Mouse (Mus musculus) MN1 (cell line): ENCODE measurements around the gene Zdhhc1.

Source experiments
- DNase-seq: peaks from one replicate; pipeline ENCODE4 v3.0.0-alpha.2; 2016; ENCODE audit warnings: low spot score

The Zdhhc1 gene

DNA sequence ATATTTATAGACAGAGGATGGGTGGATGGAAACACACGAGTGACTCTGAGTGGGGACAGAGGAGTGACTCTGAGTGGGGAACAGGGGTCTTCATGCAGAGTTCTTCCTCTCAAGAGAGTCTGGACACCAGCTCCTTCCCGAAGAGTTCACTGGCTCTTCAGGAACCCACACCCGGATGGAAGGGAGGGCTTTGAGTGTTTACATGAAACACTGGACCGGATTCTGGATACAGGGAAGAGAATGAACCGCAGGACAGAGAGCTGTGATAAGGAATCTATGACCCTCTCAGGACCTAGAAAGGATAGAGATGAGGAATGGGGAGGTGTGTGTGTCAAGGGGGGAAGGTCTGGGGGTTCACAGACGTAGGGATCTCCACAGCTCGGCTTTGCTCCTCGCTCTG lies 20.6 kb upstream of the Zdhhc1 start:
- no peak for DNase-seq

DNA sequence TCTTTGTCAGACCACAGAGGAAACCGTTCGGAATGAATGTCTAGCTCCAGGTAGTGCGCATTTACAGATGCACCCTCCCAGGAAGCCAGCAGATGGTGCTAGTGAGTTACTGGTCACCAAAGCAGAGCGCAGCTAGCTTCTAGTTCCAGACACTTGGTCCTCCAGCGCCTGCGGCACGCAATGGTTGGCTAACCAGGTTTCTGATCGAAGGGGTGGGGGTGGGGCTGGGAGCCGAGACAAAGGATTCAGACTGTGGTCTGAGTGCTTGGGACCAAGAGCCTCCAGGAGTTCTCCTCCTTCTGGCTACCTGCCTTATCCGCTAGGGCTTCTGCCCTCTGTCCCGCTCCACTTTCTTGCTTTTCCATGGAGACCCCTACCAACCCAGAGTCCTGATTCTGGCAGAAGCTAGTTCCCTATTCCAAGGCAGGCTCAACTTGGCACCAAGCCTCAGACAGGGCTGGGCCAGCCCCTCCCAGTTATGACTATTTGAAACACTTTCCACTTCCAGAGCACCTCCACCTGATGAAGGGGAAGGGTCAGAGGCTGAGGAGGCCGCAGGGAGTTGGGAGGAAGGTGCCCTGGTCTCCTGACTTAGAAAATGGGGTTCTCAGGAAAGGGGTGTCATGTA lies 19.4 kb upstream of the Zdhhc1 start:
- DNase-seq: peak; percentile 89

DNA sequence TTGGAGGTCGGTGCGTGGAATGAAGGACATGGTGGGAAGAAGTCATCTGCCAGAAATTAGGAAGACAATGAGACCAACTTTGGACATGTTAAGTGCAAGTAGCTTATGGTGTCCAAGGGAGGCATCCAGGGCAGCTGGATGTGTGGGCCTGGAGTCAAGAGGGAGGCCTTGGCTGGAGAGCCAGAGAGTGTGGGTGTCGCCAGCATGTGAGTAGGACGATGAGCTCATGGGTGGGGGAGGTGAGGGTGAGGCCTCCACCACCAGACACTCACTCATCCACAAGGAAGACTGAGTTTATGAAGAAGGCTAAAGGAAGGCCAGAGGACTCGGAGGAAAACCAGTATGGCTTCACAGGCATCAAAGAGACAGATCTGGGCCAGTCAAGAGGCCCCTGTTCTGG lies 18.0 kb upstream of the Zdhhc1 start:
- peak; percentile 57 for DNase-seq

DNA sequence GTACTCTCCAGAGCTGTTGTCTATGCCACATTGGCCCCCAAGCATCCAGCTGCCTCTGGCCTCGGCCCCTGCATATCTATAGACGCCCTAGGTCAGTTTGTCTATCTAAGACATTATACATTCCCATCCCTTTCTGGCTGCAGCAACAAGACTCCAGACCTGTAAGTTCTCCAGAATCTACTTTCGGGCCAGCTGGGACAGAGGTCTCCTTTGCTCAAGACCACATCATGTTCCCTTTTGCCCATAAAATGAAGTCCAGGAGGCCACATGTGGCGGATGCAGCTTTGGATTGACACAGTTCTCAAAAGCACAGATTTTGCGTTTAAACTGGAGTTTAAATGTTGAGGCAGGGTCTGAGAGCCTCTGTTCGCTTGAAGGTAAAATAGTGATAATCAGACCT lies 17.5 kb upstream of the Zdhhc1 start:
- no peak for DNase-seq

DNA sequence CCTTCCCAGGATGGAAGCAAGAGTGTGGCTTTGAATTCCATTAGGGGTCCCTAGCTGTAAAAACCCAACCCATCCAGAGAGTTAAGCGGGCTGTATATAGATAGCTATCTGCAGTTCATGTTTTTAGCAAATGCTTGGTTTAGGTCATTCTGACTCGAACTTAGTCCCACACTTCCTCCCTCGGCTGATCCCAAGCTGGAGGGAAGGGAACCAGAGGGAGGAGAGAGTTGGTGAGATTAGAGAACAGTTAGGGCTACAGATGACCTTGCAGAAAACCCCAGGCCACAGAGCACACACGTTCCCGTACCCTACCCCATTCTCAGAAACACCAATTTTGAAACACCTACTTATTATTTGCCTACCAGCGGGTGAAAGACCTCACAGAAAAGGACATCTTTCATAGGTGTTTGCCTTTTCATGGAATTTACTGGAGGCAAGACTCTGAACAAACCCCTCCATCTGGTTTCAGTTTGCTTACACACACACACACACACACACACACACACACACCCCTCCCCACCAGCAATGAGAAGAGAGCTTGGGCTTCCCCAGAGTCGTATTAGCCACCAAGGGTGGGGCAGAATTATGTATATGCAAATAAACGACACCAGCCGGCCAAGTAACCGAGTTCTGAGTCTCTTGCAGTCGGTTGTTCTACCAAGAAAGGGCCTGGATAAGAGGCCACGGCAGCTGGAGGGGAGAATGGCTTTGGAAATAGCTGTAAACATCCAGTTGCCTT lies 13.5 kb upstream of the Zdhhc1 start:
- no peak for DNase-seq

DNA sequence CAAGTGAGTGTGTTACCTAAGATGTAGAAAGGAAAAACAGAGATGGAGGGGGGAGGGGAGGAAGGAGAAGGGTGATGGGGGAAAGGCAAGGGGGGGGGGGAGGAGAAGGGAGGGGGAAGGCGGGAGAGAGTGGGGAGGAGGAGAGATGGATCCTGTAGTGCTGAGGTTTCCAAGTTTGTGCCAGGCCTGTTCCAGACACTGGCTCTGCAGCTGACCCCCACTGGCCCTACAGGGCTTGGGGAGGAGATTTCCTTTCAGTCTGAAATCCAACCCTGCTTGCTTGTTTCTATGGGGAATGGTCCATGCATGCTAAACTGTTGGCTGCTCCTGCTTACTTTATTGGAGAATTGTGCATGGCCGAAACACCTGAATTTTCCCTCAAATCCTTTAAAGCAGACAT lies 12.1 kb upstream of the Zdhhc1 start:
- no peak for DNase-seq

DNA sequence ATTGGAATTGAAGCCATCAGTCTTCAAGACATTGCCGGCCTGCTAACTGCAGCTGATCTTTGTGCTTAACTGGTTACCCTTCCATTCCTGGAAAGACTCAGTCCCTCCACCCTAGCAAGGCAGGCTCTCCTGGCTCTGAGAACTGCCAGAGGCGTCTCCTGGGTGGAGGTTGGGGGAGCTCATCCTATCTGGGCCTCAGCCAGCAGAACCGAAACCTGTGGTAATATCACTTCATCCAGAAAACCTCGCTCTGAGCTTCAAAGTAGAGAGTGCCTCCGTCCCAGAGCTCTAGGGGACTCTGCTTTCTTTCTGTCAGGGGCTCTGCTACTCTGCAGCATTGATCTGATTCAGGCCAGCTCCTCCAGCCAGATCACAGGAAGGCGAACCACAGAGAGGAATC lies 10.3 kb upstream of the Zdhhc1 start:
- DNase-seq: no peak

DNA sequence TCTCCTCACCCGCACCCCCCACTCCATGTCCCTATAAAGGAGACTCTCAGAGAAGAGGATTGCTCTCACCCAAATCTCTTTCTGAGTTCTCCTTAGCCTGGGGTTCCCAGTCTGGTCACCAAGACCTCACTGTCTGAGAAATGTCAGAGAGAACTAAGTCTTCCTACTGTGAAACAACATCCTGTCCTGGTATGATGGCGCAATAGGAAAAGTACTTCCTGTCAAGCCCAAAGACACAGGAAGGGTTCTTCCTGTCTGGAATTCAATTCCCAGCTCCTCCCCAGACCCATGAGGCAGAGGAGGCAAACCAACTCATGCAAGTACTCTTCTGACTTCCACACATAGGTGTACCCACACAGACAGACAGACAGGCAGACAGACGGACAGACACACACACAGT lies 7.9 kb upstream of the Zdhhc1 start:
- no peak for DNase-seq

DNA sequence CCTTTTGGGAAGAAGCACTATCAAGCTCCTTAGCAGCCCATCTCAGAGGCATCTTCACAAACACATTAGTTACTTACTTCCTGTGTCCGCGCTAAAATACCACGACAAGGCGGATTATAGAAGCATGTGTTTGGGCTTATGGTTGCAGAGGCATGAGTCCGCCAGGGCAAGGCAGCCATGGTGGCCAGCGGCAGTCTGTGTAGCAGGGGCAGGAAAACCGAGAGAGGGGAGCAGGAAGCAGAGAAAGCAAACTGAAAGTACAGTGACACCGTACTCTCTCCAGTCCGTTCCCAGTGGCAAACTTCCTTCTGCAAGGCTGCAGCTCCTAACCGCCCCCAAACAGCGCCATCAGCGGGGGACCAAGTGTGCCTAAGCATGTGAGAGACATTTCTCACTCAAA lies 3.1 kb upstream of the Zdhhc1 start:
- DNase-seq: no peak

DNA sequence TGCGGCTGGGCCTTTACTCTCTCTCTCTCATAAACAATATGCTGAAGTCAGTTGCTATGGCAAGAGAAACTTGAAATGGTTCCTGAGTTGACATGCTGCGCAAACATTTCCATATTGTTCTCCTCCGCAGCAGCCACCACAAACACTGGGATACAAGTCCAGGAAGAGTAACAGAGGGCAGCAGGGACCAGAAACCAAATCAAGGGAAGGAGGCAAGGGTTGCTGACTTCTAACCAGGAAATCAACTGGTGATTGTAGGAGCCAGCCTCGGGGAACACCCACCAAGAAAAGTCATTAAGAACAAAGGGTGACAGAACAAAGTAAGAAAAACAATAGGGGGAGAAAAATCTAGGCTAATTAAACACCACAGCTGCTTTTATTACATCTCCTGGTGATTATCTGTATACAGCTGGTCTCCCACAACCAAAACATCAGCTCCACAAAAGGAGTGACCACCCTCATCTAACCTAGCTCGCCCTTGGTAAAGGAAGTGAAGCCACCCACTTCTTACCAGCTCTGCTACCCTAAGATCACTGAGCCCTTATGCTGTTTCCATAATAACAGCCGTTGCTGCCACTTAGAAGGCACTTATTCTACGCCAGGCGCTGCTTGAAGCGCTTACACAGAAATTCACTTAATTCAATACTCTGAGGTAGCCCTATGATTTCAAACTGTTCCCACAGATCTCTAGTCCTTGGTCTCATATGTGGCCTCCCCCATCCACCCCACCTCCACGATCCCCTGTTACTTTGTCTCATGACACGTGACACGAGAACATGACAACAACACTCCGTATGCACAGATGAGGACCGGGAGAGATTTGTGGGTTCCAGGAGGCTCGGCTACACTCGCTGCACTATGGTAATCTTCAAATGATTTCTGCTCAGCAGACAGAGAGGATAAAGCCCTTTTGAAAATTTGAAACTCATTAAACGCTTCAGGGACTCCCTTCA lies 1.1 kb downstream of the Zdhhc1 start:
- DNase-seq: no peak

DNA sequence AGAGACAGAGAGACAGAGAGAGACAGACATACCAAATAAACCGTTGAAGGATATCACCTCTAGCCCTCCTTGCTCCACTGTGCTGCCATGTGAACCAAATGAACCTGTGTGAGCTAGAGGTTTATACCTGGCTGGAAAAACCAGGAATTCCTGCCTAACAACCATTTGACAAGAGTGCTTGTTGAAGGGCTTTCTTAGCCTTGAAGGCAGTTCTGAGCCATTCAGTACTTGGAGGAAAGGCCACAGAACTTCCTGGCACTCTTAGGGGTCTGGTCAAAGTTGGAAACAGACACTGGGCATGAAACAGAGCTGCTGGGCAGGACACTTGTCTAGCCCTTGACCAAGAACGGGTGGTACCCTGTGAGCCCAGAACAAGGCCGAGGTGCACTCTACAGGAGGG lies 2.1 kb downstream of the Zdhhc1 start:
- DNase-seq: no peak

DNA sequence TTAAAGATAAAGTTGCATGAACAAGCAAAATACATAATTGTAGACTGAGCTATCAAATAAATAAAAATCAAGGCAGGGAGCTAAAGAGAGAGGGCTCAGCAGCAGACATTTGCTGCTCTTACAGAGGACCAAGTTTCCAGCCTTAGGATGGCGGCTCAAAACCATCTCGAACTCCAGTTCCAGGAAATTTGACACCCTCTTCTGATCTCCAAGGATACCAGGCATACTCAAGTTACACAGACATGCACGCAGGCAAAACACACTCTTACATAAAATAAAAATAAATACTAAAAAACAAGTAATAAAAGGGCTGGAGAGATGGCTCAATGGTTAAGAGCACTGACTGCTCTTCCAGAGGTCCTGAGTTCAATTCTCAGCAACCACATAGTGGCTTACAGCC lies 3.2 kb downstream of the Zdhhc1 start:
- no peak for DNase-seq

DNA sequence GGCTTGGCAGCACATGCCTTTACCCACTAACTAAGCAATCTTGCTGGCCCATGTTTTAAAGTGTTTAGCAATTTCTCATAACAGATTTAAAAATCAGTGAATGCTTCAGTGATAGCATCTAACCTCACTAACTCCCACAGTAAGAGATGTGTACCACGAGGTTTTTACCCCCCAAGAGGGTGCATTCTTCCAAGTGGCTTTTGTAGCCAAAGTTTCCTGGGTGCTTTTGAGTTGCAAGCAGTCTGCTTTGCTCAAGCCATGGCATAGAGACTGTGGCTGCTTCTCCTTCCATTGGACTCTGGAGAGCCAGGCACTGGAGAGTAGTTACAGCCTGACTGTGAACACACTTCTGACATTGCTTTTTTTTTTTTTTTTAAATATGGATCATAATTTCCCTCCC lies 7.4 kb downstream of the Zdhhc1 start:
- no peak for DNase-seq

DNA sequence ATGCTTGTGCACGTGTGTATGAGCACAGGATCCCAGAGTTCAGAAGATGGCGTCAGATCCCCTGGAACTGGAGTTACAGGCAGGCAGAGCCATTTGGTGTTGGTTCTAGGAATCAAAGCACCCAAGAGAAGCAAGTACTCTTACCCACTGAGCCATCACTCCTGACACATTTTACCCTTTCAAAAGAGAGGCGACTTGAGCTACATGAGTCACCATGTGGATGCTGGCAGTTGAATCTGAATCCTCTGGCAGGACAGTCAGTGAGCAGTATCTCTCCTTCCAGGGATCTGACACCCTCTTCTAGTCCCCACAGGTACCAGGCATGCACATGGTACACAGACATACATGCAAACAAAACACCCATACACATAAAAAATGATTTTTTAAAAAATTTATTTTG lies 8.6 kb downstream of the Zdhhc1 start:
- DNase-seq: no peak

DNA sequence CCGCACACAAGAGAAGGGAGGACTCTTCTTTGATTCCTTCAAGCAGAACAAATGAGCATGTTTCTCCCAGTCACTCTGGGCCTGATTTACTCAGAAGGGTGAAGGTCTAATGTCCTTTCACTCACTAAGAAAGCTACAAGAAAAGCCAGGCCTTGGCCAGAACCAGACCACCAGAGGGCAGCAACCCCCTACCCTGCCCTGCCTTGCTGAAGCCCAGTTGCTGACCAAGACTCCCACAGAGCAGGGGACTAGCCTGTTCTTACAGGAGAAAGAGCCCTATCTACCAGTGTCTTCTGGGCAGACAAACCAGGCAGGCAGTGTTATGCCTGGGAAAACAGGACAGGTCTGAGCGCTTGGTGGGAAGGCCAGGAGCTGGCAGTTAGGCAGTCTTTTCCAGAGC lies 12.3 kb downstream of the Zdhhc1 start:
- DNase-seq: peak; percentile 85

DNA sequence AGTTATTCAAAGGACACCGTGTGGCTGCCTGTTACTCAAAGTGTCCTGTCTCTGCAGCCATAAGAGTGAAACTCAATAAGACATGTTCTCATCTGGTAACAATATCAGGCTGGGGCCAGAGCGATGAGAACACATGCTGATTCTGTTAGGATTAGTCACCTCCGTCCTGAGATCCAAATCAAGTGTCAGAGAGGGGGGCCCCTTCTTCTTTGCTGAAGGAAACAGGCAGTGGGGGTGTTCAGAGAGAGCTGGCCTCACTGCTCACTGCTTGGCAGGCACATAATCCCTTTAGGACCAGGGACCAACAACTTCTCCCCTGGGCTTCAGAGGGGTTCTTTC lies 12.7 kb downstream of the Zdhhc1 start:
- peak; percentile 55 for DNase-seq

DNA sequence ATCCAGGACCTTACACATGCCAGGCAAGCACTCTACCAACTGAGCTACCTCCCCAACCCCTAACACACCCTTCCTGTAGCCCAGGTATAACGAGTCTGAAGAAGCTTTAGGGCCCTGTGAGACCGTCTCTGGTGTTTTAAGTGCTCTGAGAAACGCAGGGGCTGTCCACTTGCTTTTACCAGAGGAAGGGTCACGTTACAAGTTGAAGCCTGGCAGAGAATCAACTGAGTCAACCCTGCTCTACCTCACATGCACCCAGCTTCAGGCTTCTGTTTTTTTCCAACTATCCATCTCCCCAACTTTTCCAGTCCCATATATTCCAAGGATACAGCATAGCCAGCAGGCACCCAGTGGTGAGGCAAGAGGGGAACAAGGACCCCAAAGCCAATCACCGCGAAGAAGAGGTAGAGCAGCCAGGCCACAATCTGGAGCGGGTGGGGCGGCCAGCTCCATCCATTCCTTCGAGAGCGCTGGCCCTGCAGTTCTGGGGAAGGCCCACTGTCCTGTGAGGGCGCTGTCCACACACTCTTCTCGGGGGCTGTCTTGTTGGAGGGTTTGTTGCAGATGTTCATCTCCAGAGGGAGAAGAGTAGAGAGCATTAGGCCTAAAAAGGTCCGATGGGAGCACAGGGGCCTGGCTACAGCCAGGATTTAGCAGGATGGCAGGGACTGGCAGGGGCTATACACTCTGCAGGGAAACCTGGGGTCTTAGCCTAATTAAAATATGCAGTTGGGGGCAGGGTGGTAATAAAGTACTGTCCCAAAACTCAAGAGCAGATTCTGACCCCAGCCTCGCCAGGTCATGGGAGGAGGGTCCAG lies 13.3 kb downstream of the Zdhhc1 start:
- DNase-seq: peak; percentile 78

DNA sequence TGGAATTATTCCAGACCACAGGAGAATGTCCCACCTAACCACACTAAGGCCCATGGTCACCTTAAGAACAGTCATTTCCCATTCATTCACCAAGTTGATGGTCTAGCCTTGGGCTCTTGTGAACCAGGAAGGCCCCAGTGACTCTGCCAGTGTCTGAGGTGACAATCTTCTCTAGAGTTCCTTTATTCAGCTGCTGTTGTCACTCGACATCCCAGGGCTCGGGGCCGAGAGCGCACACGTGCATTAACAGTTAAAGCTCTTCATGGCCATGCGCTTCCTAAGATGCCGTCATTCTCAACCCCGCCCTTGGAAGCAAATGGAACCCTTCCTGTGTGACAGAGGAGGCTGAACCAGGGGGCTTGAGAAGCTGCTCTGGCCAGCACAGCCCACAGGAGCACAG lies 14.6 kb downstream of the Zdhhc1 start:
- DNase-seq: no peak

DNA sequence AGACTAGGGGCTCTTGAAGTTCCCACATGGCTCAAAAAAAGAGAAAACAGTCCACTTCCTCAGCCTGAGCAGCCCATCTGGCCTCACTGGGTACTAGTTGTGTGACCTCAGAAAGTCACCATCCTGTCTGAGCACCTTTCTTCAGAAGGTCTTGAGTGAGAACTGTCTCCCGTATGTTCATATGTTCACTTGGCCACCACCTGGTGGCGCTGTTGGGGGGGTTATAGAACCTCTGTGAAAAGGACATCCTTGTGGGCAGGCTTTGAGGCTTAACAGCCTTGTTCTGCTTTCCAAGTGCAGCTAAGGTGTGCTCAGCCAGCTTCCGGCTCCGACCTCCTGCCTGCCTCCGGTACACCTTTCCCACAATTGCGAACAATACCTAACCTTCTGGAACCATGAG lies 15.2 kb downstream of the Zdhhc1 start:
- peak; percentile 52 for DNase-seq

DNA sequence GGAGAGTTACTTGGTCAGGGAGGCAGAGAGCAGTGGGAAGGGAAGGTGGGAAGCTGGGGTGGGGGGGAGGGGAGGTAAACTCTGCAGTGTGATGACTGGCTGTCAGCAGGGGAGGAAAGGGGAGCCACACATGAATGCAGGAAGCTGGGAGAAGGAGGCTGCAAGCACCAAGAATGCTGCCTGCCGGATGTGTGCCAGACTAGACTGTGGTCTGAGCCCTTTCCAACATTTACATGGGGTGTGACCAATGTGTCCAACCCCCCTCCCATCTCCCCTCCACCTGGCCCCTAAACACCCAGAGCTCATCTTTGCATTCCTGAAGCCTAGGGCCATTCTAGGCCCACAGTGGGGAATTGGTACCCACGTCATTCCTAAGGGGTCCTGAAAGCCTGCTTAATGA lies 15.7 kb downstream of the Zdhhc1 start:
- DNase-seq: no peak

DNA sequence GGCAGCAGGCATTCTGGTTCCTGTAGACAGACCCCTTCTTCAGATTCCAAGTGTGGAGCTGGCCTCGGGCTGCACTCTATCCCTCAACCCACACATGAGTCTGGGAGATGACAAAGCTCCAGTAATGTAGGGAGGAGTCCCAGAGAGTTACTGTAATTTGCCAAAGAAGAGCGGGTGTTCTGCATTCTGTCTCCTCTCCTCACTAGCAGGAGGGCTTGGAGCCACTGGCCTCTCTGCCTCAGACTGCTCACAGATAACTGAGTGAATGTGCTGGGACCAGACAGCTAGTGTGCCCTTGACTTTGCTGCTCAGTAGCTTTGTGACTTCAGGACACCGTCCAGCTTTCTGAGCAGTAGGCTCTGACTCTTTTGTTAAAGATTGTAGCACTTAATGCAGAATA lies 18.9 kb downstream of the Zdhhc1 start:
- no peak for DNase-seq
